Mouse (Mus musculus) bone marrow macrophage, adult 2 months (primary cell): ENCODE data around the gene Vmn1r212.

Source experiments
- CTCF ChIP-seq: IDR thresholded peaks from 2 replicates; pipeline ENCODE4 v1.5.1; 2012; ENCODE audit warnings: low read depth, mild to moderate bottlenecking, low read length, moderate library complexity
- POLR2A ChIP-seq: IDR thresholded peaks from 2 replicates; pipeline ENCODE4 v1.6.1; 2012; ENCODE audit warnings: mild to moderate bottlenecking, low read depth, low read length, borderline replicate concordance

DNA sequence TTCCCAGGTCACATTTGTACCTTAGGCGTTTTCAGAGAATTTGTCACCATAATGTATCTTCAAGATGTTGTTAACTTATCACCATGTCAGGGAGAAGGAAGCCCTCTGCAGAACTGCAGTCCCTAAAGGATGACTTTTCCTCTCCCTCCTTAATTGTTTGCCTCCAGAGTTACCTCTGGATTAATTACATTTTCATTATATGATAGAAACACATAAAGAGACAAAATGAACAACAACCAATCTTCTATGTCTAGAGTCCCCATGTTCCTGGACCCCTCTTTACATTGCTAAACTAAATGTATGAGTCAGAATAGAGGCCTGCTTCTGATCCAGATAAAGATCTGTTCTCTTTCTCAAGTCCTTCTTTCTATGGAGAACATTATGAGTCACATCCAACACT, 26.5 kb downstream of the Vmn1r212 start, which contains the start of gene Vmn1r211:
- TF ChIP-seq POLR2A (no peak), CTCF (no peak)
